Mouse (Mus musculus): Measurements from ENCODE around the gene Cdk1.

Cdk1 gene

GRCm38 (mm10) chr10:69313944-69314343, 38.8 kb downstream of the Cdk1 start:
- DNase-seq (ENCODE audit: inconsistent age in 2 of 2, low spot score in 1 of 2), result no peak

- DNase-seq (ENCODE audit: inconsistent age in 2 of 2, low spot score in 1 of 2), result no peak
These were observed 40.9 kb downstream of the Cdk1 start for GRCm38 (mm10) chr10:69311867-69312266.

- no peak for DNase-seq (ENCODE audit: inconsistent age in 2 of 2, low spot score in 1 of 2)
These were observed 43.6 kb downstream of the Cdk1 start for GRCm38 (mm10) chr10:69309109-69309508.

- peak; percentile 44 to 91 for DNase-seq (ENCODE audit: inconsistent age in 2 of 2, low spot score in 1 of 2)
These were observed 45.7 kb downstream of the Cdk1 start for GRCm38 (mm10) chr10:69307067-69307466.

- peak; percentile 48 to 79 for DNase-seq (ENCODE audit: inconsistent age in 2 of 2, low spot score in 1 of 2)
These were observed 46.5 kb downstream of the Cdk1 start for GRCm38 (mm10) chr10:69306205-69306604.

GRCm38 (mm10) chr10:69305600-69305999, 47.1 kb downstream of the Cdk1 start:
- no peak for DNase-seq (ENCODE audit: inconsistent age in 2 of 2, low spot score in 1 of 2)

GRCm38 (mm10) chr10:69304819-69305218, 47.9 kb downstream of the Cdk1 start:
- no peak for DNase-seq (ENCODE audit: inconsistent age in 2 of 2, low spot score in 1 of 2)

- DNase-seq (ENCODE audit: inconsistent age in 2 of 2, low spot score in 1 of 2), result no peak
These were observed 50.1 kb downstream of the Cdk1 start for GRCm38 (mm10) chr10:69302667-69303066.

- DNase-seq (ENCODE audit: inconsistent age in 2 of 2, low spot score in 1 of 2), result peak; percentile 55 to 94
These were observed 52.8 kb downstream of the Cdk1 start for GRCm38 (mm10) chr10:69299985-69300384.

GRCm38 (mm10) chr10:69295919-69296318, 56.8 kb downstream of the Cdk1 start:
- no peak for DNase-seq (ENCODE audit: inconsistent age in 2 of 2, low spot score in 1 of 2)

GRCm38 (mm10) chr10:69290736-69291135, 62.0 kb downstream of the Cdk1 start:
- no peak for DNase-seq (ENCODE audit: inconsistent age in 2 of 2, low spot score in 1 of 2)

- DNase-seq (ENCODE audit: inconsistent age in 2 of 2, low spot score in 1 of 2), result no peak
These were observed 64.0 kb downstream of the Cdk1 start for GRCm38 (mm10) chr10:69288720-69289119.

- no peak for DNase-seq (ENCODE audit: inconsistent age in 2 of 2, low spot score in 1 of 2)
These were observed 64.7 kb downstream of the Cdk1 start for GRCm38 (mm10) chr10:69288086-69288485.

- no peak for DNase-seq (ENCODE audit: inconsistent age in 2 of 2, low spot score in 1 of 2)
These were observed 65.8 kb downstream of the Cdk1 start for GRCm38 (mm10) chr10:69286939-69287338.
